Mouse (Mus musculus): Measurements from ENCODE around the gene Siglecf. TPM values are rescaled to one million over a fixed set of nuclear protein-coding genes. Genes with fewer than 3 reads are reported as not detected.
A peak's percentile ranks its signal among the peaks of the same experiment; 100 is the strongest.

The Siglecf gene
- polyA plus RNA-seq, 1 experiment from 2014 or later: 0.25 TPM

GRCm38 (mm10) chr7:43326223-43326780 lies 24.8 kb upstream of the Siglecf start:
- Histone ChIP-seq H3K9ac (ENCODE audit: low read depth, low read length) (no peak overlapping the region), H3K9me3 (ENCODE audit: control insufficient read depth) (no peaks in the 10 kb centered on the region), H3K4me2 (replicated peaks; ENCODE audit: low read depth) (no peak overlapping the region), H3K27ac (ENCODE audit: low read depth, low read length) (no peak overlapping the region), H3K36me3 (ENCODE audit: control insufficient read depth, insufficient read depth) (no peaks in the 10 kb centered on the region), H3K27me3 (replicated peaks; ENCODE audit: control insufficient read depth, insufficient read depth, low read length) (no peaks in the 10 kb centered on the region), H3K4me1 (replicated peaks; ENCODE audit: control insufficient read depth, insufficient read depth, low read length) (no peaks in the 10 kb centered on the region), H3K4me3 (ENCODE audit: low read depth, low read length) (no peak overlapping the region)
- no peak for TF ChIP-seq CTCF (IDR thresholded peaks at IDR 0.05; ENCODE audit: low read depth)
- 45% methylated on average over 10 of the region's 10 CpGs for WGBS
- ATAC-seq: no peak

DNA sequence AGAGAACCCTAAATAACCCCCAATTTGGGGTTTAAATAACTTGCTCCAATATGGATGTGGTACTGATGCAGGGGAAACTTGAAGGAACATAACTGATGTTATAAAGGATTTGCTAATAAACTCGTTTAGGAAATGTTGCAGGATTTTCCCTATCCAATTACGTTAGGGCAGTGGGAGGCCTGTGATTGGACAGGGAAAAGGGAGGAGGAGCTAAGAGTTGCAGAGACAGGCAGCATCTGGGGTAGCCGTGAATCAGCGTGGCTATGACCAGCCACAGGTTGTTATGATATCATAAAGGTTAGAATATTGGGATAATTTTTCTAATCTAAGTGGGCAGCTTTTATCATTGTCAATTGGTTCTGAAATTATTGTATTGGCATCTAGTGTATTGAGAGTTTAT lies 23.0 kb upstream of the Siglecf start:
- no peaks in the 10 kb centered on the region for H3K36me3 ChIP-seq (ENCODE audit: control insufficient read depth, insufficient read depth)
- no peaks in the 10 kb centered on the region for H3K4me1 ChIP-seq (replicated peaks; ENCODE audit: control insufficient read depth, insufficient read depth, low read length)
- no peaks in the 10 kb centered on the region for H3K9me3 ChIP-seq (ENCODE audit: control insufficient read depth)
- no peaks in the 10 kb centered on the region for H3K27me3 ChIP-seq (replicated peaks; ENCODE audit: control insufficient read depth, insufficient read depth, low read length)
- no peak overlapping the region for H3K4me3 ChIP-seq (ENCODE audit: low read depth, low read length)
- 66% methylated on average over 4 of the region's 4 CpGs for WGBS
- no peak overlapping the region for H3K4me2 ChIP-seq (replicated peaks; ENCODE audit: low read depth)
- no peak overlapping the region for H3K9ac ChIP-seq (ENCODE audit: low read depth, low read length)
- H3K27ac ChIP-seq (ENCODE audit: low read depth, low read length): no peak overlapping the region
- no peak for TF ChIP-seq CTCF (IDR thresholded peaks at IDR 0.05; ENCODE audit: low read depth)
- no peak for ATAC-seq

DNA sequence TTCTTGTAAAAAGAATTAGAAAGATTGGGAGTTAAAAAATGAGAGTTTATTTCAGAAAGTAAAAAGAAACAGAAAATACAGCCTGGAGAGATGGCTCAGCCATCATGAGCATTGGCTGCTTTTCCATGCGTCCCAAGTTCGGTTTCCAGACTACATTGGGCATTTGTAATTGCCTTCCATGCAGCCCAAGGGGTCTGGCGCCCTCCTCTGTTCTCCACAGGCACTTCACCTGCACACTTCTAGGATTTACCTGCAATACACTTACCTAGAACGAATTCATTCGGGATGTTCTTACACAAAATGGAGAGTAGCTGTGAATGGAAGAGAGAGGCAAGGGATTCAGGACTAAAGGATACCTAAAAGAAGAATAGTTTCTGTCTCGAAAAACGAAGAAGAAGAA lies 17.9 kb upstream of the Siglecf start:
- Histone ChIP-seq H3K4me1 (replicated peaks; ENCODE audit: control insufficient read depth, insufficient read depth, low read length) (no peaks in the 10 kb centered on the region), H3K9me3 (ENCODE audit: control insufficient read depth) (no peaks in the 10 kb centered on the region), H3K9ac (ENCODE audit: low read depth, low read length) (no peak overlapping the region), H3K4me2 (replicated peaks; ENCODE audit: low read depth) (no peak overlapping the region), H3K36me3 (ENCODE audit: control insufficient read depth, insufficient read depth) (no peaks in the 10 kb centered on the region), H3K4me3 (ENCODE audit: low read depth, low read length) (no peak overlapping the region), H3K27me3 (replicated peaks; ENCODE audit: control insufficient read depth, insufficient read depth, low read length) (no peaks in the 10 kb centered on the region), H3K27ac (ENCODE audit: low read depth, low read length) (no peak overlapping the region)
- TF ChIP-seq CTCF (IDR thresholded peaks at IDR 0.05; ENCODE audit: low read depth): peak; percentile 65
- WGBS: 44% methylated on average over 7 of the region's 7 CpGs
- no peak for ATAC-seq

- no peak overlapping the region for H3K9ac ChIP-seq (ENCODE audit: low read depth, low read length)
- H3K4me2 ChIP-seq (replicated peaks; ENCODE audit: low read depth): no peak overlapping the region
- H3K36me3 ChIP-seq (ENCODE audit: control insufficient read depth, insufficient read depth): no peaks in the 10 kb centered on the region
- H3K4me3 ChIP-seq (ENCODE audit: low read depth, low read length): no peak overlapping the region
- no peaks in the 10 kb centered on the region for H3K4me1 ChIP-seq (replicated peaks; ENCODE audit: control insufficient read depth, insufficient read depth, low read length)
- 68% methylated on average over 2 of the region's 2 CpGs for WGBS
- no peak for ATAC-seq
- H3K27me3 ChIP-seq (replicated peaks; ENCODE audit: control insufficient read depth, insufficient read depth, low read length): no peaks in the 10 kb centered on the region
- H3K9me3 ChIP-seq (ENCODE audit: control insufficient read depth): no peaks in the 10 kb centered on the region
- TF ChIP-seq CTCF (IDR thresholded peaks at IDR 0.05; ENCODE audit: low read depth): no peak
- no peak overlapping the region for H3K27ac ChIP-seq (ENCODE audit: low read depth, low read length)
Observed at GRCm38 (mm10) chr7:43333899-43334298, 17.2 kb upstream of the Siglecf start.

- Histone ChIP-seq H3K4me1 (replicated peaks; ENCODE audit: control insufficient read depth, insufficient read depth, low read length) (no peaks in the 10 kb centered on the region), H3K36me3 (ENCODE audit: control insufficient read depth, insufficient read depth) (no peaks in the 10 kb centered on the region), H3K9ac (ENCODE audit: low read depth, low read length) (no peak overlapping the region), H3K27me3 (replicated peaks; ENCODE audit: control insufficient read depth, insufficient read depth, low read length) (no peaks in the 10 kb centered on the region), H3K9me3 (ENCODE audit: control insufficient read depth) (no peaks in the 10 kb centered on the region), H3K27ac (ENCODE audit: low read depth, low read length) (no peak overlapping the region), H3K4me2 (replicated peaks; ENCODE audit: low read depth) (no peak overlapping the region), H3K4me3 (ENCODE audit: low read depth, low read length) (no peak overlapping the region)
- TF ChIP-seq CTCF (IDR thresholded peaks at IDR 0.05; ENCODE audit: low read depth): no peak
- ATAC-seq: no peak
- WGBS: 86% methylated on average over 4 of the region's 4 CpGs
Observed at GRCm38 (mm10) chr7:43340771-43341170, 10.4 kb upstream of the Siglecf start.

DNA sequence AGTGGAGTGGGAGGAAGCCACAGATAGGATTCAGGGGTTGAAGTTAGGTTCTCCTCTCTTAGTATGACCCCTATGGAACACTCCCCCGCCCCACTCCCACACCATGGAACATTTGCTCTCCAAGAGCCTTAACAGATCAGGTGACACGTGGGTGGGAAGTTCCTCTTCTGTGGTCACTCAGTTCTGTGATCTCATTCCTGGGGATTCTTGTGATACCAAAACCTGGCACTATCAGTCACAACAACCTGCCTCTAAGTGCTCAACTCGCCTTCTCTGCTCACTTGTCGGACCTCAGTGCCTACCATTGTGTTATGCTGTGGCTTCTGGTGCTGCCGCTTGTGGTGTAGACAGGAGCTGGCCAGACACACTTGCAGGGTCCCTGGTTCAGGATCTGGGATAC lies 8.0 kb upstream of the Siglecf start:
- TF ChIP-seq CTCF (IDR thresholded peaks at IDR 0.05; ENCODE audit: low read depth): no peak
- 71% methylated on average over 5 of the region's 5 CpGs for WGBS
- Histone ChIP-seq H3K27me3 (replicated peaks; ENCODE audit: control insufficient read depth, insufficient read depth, low read length) (no peaks in the 10 kb centered on the region), H3K36me3 (ENCODE audit: control insufficient read depth, insufficient read depth) (no peaks in the 10 kb centered on the region), H3K4me2 (replicated peaks; ENCODE audit: low read depth) (no peak overlapping the region), H3K9me3 (ENCODE audit: control insufficient read depth) (no peaks in the 10 kb centered on the region), H3K9ac (ENCODE audit: low read depth, low read length) (no peak overlapping the region), H3K4me1 (replicated peaks; ENCODE audit: control insufficient read depth, insufficient read depth, low read length) (no peaks in the 10 kb centered on the region), H3K27ac (ENCODE audit: low read depth, low read length) (no peak overlapping the region), H3K4me3 (ENCODE audit: low read depth, low read length) (no peak overlapping the region)
- no peak for ATAC-seq

GRCm38 (mm10) chr7:43344020-43344419 lies 7.1 kb upstream of the Siglecf start:
- Histone ChIP-seq H3K36me3 (ENCODE audit: control insufficient read depth, insufficient read depth) (no peaks in the 10 kb centered on the region), H3K9ac (ENCODE audit: low read depth, low read length) (no peak overlapping the region), H3K27ac (ENCODE audit: low read depth, low read length) (no peak overlapping the region), H3K4me2 (replicated peaks; ENCODE audit: low read depth) (no peak overlapping the region), H3K4me1 (replicated peaks; ENCODE audit: control insufficient read depth, insufficient read depth, low read length) (no peaks in the 10 kb centered on the region), H3K27me3 (replicated peaks; ENCODE audit: control insufficient read depth, insufficient read depth, low read length) (no peaks in the 10 kb centered on the region), H3K9me3 (ENCODE audit: control insufficient read depth) (no peaks in the 10 kb centered on the region), H3K4me3 (ENCODE audit: low read depth, low read length) (no peak overlapping the region)
- 80% methylated on average over 2 of the region's 2 CpGs for WGBS
- no peak for ATAC-seq
- TF ChIP-seq CTCF (IDR thresholded peaks at IDR 0.05; ENCODE audit: low read depth): no peak

Measured in intestine, postnatal 0 days (tissue).